Mouse (Mus musculus): ENCODE results near the gene Map4k4. TPM values are rescaled to one million over a fixed set of nuclear protein-coding genes. Genes with fewer than 3 reads are reported as not detected.

Map4k4 gene
- polyA plus RNA-seq, 1 experiment from 2014 or later, result 65.8 TPM

- Histone ChIP-seq H3K4me3 (no peak overlapping the region), H3K4me1 (no peaks in the 10 kb centered on the region), H3K27ac (no peak overlapping the region), H3K4me2 (replicated peaks) (no peak overlapping the region), H3K27me3 (replicated peaks) (no peaks in the 10 kb centered on the region), H3K9ac (no peak overlapping the region), H3K36me3 (no peaks in the 10 kb centered on the region), H3K9me3 (no peaks in the 10 kb centered on the region)
- WGBS, result 90% methylated on average over 4 of the region's 4 CpGs
- no peak for ATAC-seq (ENCODE audit: low FRiP score, low read depth)
These were observed 171.8 kb downstream of the Map4k4 start for GRCm38 (mm10) chr1:40072558-40072957.

GRCm38 (mm10) chr1:40073779-40074178 is 173.1 kb downstream of the Map4k4 start, which contains the start of gene Il1r2:
Gene Il1r2 (plus strand): TSS chr1:40074079.
- WGBS, result 95% methylated on average over 5 of the region's 5 CpGs
- Histone ChIP-seq H3K4me3 (no peak within 1 kb of the TSS), H3K4me2 (replicated peaks) (no peak within 1 kb of the TSS), H3K4me1 (no peaks in the 10 kb centered on the region), H3K9ac (no peak within 1 kb of the TSS), H3K9me3 (no peaks in the 10 kb centered on the region), H3K27me3 (replicated peaks) (no peaks in the 10 kb centered on the region), H3K36me3 (no peaks in the 10 kb centered on the region), H3K27ac (no peak within 1 kb of the TSS)
- no peak for ATAC-seq (ENCODE audit: low FRiP score, low read depth)

Other genes starting within 250 kb of the Map4k4 start
- 2.9 and 3.2 TPM in 2 replicates for gene Creg2, start 249.4 kb upstream of the Map4k4 start, polyA plus RNA-seq (2016; fragmentation: Nextera tagmentation; extraction: Ambion mirVana)
- gene Rfx8, start 179.9 kb upstream of the Map4k4 start, polyA plus RNA-seq (2016; fragmentation: Nextera tagmentation; extraction: Ambion mirVana), result 0.27 TPM in 1 of 2 replicates, not detected in the other
- gene Gm3646, start 95.6 kb upstream of the Map4k4 start, polyA plus RNA-seq (2016; fragmentation: Nextera tagmentation; extraction: Ambion mirVana), result not detected in 2 replicates
- gene Il1r2, start 173.2 kb downstream of the Map4k4 start, polyA plus RNA-seq (2016; fragmentation: Nextera tagmentation; extraction: Ambion mirVana), result 0.19 and 0.27 TPM in 2 replicates

Measured in neural tube, embryonic 12.5 days (tissue).